Mouse (Mus musculus) intestine, embryonic 15.5 days (tissue): Measurements from ENCODE around the gene Srgap3. TPM values are rescaled to one million over a fixed set of nuclear protein-coding genes. Genes with fewer than 3 reads are reported as not detected.

Experiments used
- ATAC-seq: fragments of 200-750 bp; cut with Nextera tagmentation; 2 replicates; pipeline ENCODE4 v1.8.0; 2017; ENCODE audit warnings: moderate TSS enrichment, moderate library complexity
- H3K27ac ChIP-seq: fragments of 300-500 bp; sonication (generic); 2 replicates; pipeline ENCODE4 v1.5.1; 2015; ENCODE audit warnings: mild to moderate bottlenecking, inconsistent platforms
- H3K27me3 ChIP-seq: fragments of 300-500 bp; sonication (generic); replicated peaks from 2 replicates; pipeline ENCODE4 v1.6.1; 2015; ENCODE audit warnings: inconsistent platforms
- H3K36me3 ChIP-seq: fragments of 300-500 bp; sonication (generic); 2 replicates; pipeline ENCODE4 v1.6.1; 2015; ENCODE audit warnings: inconsistent platforms
- H3K4me1 ChIP-seq: fragments of 300-500 bp; sonication (generic); replicated peaks from 2 replicates; pipeline ENCODE4 v1.6.1; 2015; ENCODE audit warnings: inconsistent platforms
- H3K4me2 ChIP-seq: fragments of 300-500 bp; sonication (generic); replicated peaks from 2 replicates; pipeline ENCODE4 v1.6.1; 2015; ENCODE audit warnings: mild to moderate bottlenecking, inconsistent platforms
- H3K4me3 ChIP-seq: fragments of 300-500 bp; sonication (generic); replicated peaks from 2 replicates; pipeline ENCODE4 v1.5.1; 2015; ENCODE audit warnings: inconsistent platforms
- H3K9ac ChIP-seq: fragments of 300-500 bp; sonication (generic); 2 replicates; pipeline ENCODE4 v1.6.1; 2015; ENCODE audit warnings: inconsistent platforms
- H3K9me3 ChIP-seq: fragments of 300-500 bp; sonication (generic); 2 replicates; pipeline ENCODE4 v1.6.1; 2016; ENCODE audit warnings: inconsistent platforms
- WGBS: fragments of 180-500 bp; shearing (Covaris S2); methylation state at CpG from one replicate; pipeline ENCODE4 v1.1.7; 2015; 5-methylcytosine and 5-hydroxymethylcytosine counted together
- polyA plus RNA-seq: library from polyadenylated mRNA; unstranded; fragments of >200 nt; fragmentation: Nextera tagmentation; extraction: Ambion mirVana; gene quantifications from 2 replicates; pipeline ENCODE4 v1.2.1, GENCODE M21; 2015

Gene Srgap3
- polyA plus RNA-seq, 1 experiment from 2014 or later = 2.6 TPM

- no peak for ATAC-seq
- H3K4me2 ChIP-seq = no peak overlapping the region; the same call in 1 of the 2 replicates
- 0 out of 2 replicates have a peak, but pooled peaks cover 6% of the 10 kb centered on the region for H3K4me1 ChIP-seq
- peak overlapping the region; percentile 40; the same call in 1 of the 2 replicates for H3K27ac ChIP-seq
- no peaks in the 10 kb centered on the region for H3K9me3 ChIP-seq
- 48% methylated on average over 11 of the region's 11 CpGs for WGBS
- no peak overlapping the region for H3K9ac ChIP-seq
- H3K27me3 ChIP-seq = no peaks in the 10 kb centered on the region
- H3K36me3 ChIP-seq = no peaks in the 10 kb centered on the region
- H3K4me3 ChIP-seq = no peak overlapping the region
Measured at GRCm38 (mm10) chr6:112925234-112925975, 21.7 kb downstream of the Srgap3 start.

GRCm38 (mm10) chr6:112924606-112925141 is 22.4 kb downstream of the Srgap3 start:
- ATAC-seq = no peak
- Histone ChIP-seq H3K27me3 (no peaks in the 10 kb centered on the region), H3K4me2 (no peak overlapping the region), H3K27ac (peak overlapping the region; percentile 40; the same call in 1 of the 2 replicates), H3K9me3 (no peaks in the 10 kb centered on the region), H3K36me3 (no peaks in the 10 kb centered on the region), H3K4me3 (no peak overlapping the region), H3K9ac (no peak overlapping the region), H3K4me1 (0 out of 2 replicates have a peak, but pooled peaks cover 2% of the 10 kb centered on the region)
- WGBS = 75% methylated on average over 13 of the region's 13 CpGs

- no peak for ATAC-seq
- no peaks in the 10 kb centered on the region for H3K36me3 ChIP-seq
- no peaks in the 10 kb centered on the region for H3K27me3 ChIP-seq
- H3K27ac ChIP-seq = no peak overlapping the region
- H3K9me3 ChIP-seq = no peaks in the 10 kb centered on the region
- 89% methylated on average over 8 of the region's 8 CpGs for WGBS
- H3K4me3 ChIP-seq = no peak overlapping the region
- no peak overlapping the region for H3K4me2 ChIP-seq
- H3K4me1 ChIP-seq = 0 out of 2 replicates have a peak, but pooled peaks cover 2% of the 10 kb centered on the region
- H3K9ac ChIP-seq = no peak overlapping the region
Measured at GRCm38 (mm10) chr6:112920619-112921195, 26.4 kb downstream of the Srgap3 start.

GRCm38 (mm10) chr6:112917717-112918116 is 29.3 kb downstream of the Srgap3 start:
- no peaks in the 10 kb centered on the region for H3K4me1 ChIP-seq
- no peak overlapping the region for H3K4me3 ChIP-seq
- H3K9ac ChIP-seq = no peak overlapping the region
- H3K4me2 ChIP-seq = no peak overlapping the region
- H3K27me3 ChIP-seq = no peaks in the 10 kb centered on the region
- WGBS = 88% methylated on average over 8 of the region's 8 CpGs
- no peaks in the 10 kb centered on the region for H3K9me3 ChIP-seq
- ATAC-seq = no peak
- no peak overlapping the region for H3K27ac ChIP-seq
- no peaks in the 10 kb centered on the region for H3K36me3 ChIP-seq

GRCm38 (mm10) chr6:112916243-112916642 is 30.8 kb downstream of the Srgap3 start:
- no peak for ATAC-seq
- Histone ChIP-seq H3K27ac (no peak overlapping the region), H3K36me3 (no peaks in the 10 kb centered on the region), H3K9ac (no peak overlapping the region), H3K27me3 (no peaks in the 10 kb centered on the region; the same call in 1 of the 2 replicates), H3K4me1 (no peaks in the 10 kb centered on the region), H3K4me2 (no peak overlapping the region), H3K9me3 (no peaks in the 10 kb centered on the region), H3K4me3 (no peak overlapping the region)
- WGBS = 96% methylated on average over 2 of the region's 2 CpGs

GRCm38 (mm10) chr6:112912552-112912951 is 34.5 kb downstream of the Srgap3 start:
- H3K36me3 ChIP-seq = no peaks in the 10 kb centered on the region
- no peak overlapping the region for H3K4me2 ChIP-seq
- H3K9me3 ChIP-seq = no peaks in the 10 kb centered on the region
- no peaks in the 10 kb centered on the region; the same call in 1 of the 2 replicates for H3K27me3 ChIP-seq
- H3K27ac ChIP-seq = no peak overlapping the region
- no peak overlapping the region for H3K9ac ChIP-seq
- no peak for ATAC-seq
- H3K4me1 ChIP-seq = no peaks in the 10 kb centered on the region
- WGBS = 87% methylated on average over 5 of the region's 5 CpGs
- H3K4me3 ChIP-seq = no peak overlapping the region

- no peaks in the 10 kb centered on the region for H3K4me1 ChIP-seq
- H3K4me3 ChIP-seq = no peak overlapping the region
- ATAC-seq = no peak
- no peak overlapping the region for H3K27ac ChIP-seq
- H3K36me3 ChIP-seq = no peaks in the 10 kb centered on the region
- H3K9me3 ChIP-seq = no peaks in the 10 kb centered on the region
- H3K27me3 ChIP-seq = no peaks in the 10 kb centered on the region; the same call in 1 of the 2 replicates
- no peak overlapping the region for H3K9ac ChIP-seq
- 84% methylated on average over 2 of the region's 2 CpGs for WGBS
- H3K4me2 ChIP-seq = no peak overlapping the region
Measured at GRCm38 (mm10) chr6:112909711-112910110, 37.4 kb downstream of the Srgap3 start.

GRCm38 (mm10) chr6:112907887-112908584 is 39.0 kb downstream of the Srgap3 start:
- Histone ChIP-seq H3K36me3 (no peaks in the 10 kb centered on the region), H3K4me3 (no peak overlapping the region), H3K4me2 (no peak overlapping the region), H3K9ac (no peak overlapping the region), H3K4me1 (0 out of 2 replicates have a peak, but pooled peaks cover 4% of the 10 kb centered on the region), H3K27me3 (no peaks in the 10 kb centered on the region; the same call in 1 of the 2 replicates), H3K9me3 (no peaks in the 10 kb centered on the region), H3K27ac (no peak overlapping the region)
- no peak for ATAC-seq
- 75% methylated on average over 8 of the region's 8 CpGs for WGBS

- H3K9ac ChIP-seq = no peak overlapping the region
- no peaks in the 10 kb centered on the region for H3K27me3 ChIP-seq
- H3K4me3 ChIP-seq = no peak overlapping the region
- no peak overlapping the region for H3K4me2 ChIP-seq
- H3K36me3 ChIP-seq = no peaks in the 10 kb centered on the region
- ATAC-seq = no peak
- WGBS = 89% methylated on average over 5 of the region's 5 CpGs
- no peaks in the 10 kb centered on the region for H3K9me3 ChIP-seq
- H3K27ac ChIP-seq = no peak overlapping the region
- H3K4me1 ChIP-seq = peaks cover 7% of the 10 kb centered on the region
Measured at GRCm38 (mm10) chr6:112903796-112904195, 43.3 kb downstream of the Srgap3 start.

GRCm38 (mm10) chr6:112903226-112903625 is 43.8 kb downstream of the Srgap3 start:
- 20% methylated on average over 7 of the region's 7 CpGs for WGBS
- Histone ChIP-seq H3K9ac (no peak overlapping the region), H3K4me1 (peaks cover 7% of the 10 kb centered on the region), H3K27ac (no peak overlapping the region), H3K4me2 (no peak overlapping the region), H3K27me3 (no peaks in the 10 kb centered on the region), H3K9me3 (no peaks in the 10 kb centered on the region), H3K4me3 (no peak overlapping the region), H3K36me3 (no peaks in the 10 kb centered on the region)
- 0 out of 2 replicates have a peak, but pooled peaks have one; percentile 45 for ATAC-seq

GRCm38 (mm10) chr6:112902791-112903190 is 44.3 kb downstream of the Srgap3 start:
- Histone ChIP-seq H3K27me3 (no peaks in the 10 kb centered on the region), H3K4me2 (no peak overlapping the region), H3K9ac (no peak overlapping the region), H3K27ac (no peak overlapping the region), H3K4me1 (peaks cover 7% of the 10 kb centered on the region), H3K4me3 (no peak overlapping the region), H3K36me3 (no peaks in the 10 kb centered on the region), H3K9me3 (no peaks in the 10 kb centered on the region)
- ATAC-seq = peak; percentile 53; the same call in 1 of the 2 replicates
- 14% methylated on average over 4 of the region's 4 CpGs for WGBS

GRCm38 (mm10) chr6:112900306-112900705 is 46.8 kb downstream of the Srgap3 start:
- ATAC-seq = no peak
- H3K9ac ChIP-seq = no peak overlapping the region
- 91% methylated on average over 6 of the region's 6 CpGs for WGBS
- H3K27ac ChIP-seq = no peak overlapping the region
- no peaks in the 10 kb centered on the region for H3K27me3 ChIP-seq
- no peak overlapping the region for H3K4me2 ChIP-seq
- H3K4me1 ChIP-seq = peaks cover 7% of the 10 kb centered on the region
- no peak overlapping the region for H3K4me3 ChIP-seq
- H3K9me3 ChIP-seq = no peaks in the 10 kb centered on the region
- no peaks in the 10 kb centered on the region for H3K36me3 ChIP-seq
